Mouse (Mus musculus): ENCODE results near the gene Slc12a7.
"Not testable (repeated sequence)": the region's sequence is repeated elsewhere in the genome, so short reads cannot be mapped to it uniquely, and the experiment has no call there.

Gene Slc12a7

DNA sequence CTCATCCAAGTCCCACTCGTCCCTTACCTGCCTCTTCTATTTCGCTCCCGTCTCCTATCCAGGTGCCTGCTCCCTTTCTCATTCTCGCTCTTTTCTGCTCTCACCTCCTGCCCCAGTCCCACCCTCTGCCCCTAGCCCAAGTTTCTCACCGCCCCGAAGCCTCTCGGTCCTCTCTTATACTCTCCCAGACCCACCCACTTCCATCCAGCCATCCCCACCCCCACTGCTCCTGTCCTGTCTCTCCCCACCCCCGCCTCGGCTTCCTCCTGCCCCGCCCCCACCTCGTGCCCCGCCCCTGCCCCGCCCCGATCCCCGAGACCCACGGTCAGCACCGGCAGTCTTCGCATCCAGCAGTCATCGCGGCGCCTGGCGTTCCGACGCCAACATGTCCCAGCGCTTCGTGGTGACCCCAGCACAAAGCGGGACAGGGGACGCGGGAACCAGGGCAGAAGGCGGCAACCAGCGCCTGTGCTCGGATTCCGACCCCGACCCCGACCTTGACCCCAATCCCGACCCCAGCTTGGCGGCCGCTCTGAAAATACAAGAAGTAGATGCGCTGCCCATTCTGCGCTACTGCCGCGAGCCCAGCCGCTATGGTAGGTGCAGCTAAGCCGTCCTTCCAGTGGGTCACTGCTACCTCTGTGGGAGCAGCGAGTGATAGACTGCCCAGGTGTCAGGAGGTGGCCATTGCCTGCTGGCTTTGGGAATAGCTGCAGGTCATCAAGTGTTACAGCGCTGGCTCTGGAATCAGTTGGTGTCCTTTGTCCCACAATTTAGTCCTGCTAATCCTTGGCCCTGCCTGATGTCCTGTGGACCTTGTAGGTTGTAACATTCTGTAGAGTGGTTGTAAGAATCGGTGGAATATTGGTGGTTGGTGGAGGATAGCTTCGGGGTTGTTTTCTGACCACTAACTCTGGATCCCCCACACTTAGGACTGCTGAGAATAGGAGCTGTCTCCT lies at the start of gene Slc12a7:
TSS of gene Slc12a7 (plus strand) at position 353 of the 959 bp plus-strand sequence.
- DNase-seq (ENCODE audit: extremely low spot score, low spot score), result peak; percentile 51

DNA sequence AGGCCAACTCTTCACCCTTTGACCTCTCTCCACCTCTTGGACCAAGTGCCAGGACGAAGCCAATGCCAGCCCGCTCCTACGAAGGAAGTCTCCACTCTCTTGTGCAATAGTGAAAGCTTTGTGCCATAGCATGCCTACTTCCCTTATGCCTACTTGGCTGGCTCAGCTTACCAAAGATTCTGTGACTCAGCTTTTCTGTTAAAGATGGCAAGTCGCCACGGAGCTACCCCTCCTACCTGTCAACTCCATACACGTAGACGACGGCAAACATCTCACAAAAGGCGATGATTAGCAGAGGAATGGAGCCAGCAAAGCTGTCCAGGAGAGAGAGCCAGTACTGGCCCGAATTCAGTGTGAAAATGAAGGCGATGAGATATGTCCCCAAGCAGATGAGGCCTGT lies 49.2 kb upstream of the Slc12a7 start:
- DNase-seq (ENCODE audit: extremely low spot score, low spot score), result no peak

DNA sequence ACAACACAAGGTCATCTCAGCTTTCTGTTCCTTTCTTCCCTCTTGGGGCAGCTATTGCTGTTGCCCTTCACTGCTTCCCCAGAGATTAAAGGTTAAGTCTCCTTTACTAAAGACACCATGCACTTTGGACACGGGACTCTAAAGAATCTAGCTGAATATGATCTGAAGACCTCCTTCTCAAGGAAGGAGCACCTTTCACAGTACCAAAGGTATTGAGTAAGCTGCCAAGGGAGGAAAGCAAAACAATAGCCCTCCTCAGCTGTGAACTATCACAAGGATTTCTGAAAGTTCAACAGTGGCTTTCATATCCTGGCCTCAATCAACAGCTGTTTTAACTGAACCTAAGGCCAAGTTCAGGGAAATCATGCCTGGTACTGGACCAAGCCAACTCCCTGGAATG lies 48.5 kb upstream of the Slc12a7 start:
- no peak for DNase-seq (ENCODE audit: extremely low spot score, low spot score)

DNA sequence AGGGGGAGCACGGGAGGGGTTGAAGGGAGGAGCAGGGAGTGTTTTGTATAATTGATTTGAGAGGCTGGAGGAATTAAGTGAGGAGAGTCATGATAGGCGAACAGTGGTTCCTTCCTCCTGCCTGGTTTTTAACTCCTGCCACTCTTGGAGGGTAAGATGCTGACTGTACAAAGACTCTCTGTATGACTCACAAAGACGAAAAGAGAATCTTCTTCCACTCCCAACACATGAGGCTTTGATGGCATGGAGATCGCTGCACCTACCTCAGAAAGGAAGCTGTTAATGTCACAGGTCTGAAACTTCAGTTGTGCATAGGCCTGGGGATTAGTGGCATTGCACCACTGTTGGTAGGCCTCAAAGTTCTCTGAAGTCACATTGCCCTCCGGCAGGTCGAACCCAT lies 47.4 kb upstream of the Slc12a7 start:
- DNase-seq (ENCODE audit: extremely low spot score, low spot score), result no peak

DNA sequence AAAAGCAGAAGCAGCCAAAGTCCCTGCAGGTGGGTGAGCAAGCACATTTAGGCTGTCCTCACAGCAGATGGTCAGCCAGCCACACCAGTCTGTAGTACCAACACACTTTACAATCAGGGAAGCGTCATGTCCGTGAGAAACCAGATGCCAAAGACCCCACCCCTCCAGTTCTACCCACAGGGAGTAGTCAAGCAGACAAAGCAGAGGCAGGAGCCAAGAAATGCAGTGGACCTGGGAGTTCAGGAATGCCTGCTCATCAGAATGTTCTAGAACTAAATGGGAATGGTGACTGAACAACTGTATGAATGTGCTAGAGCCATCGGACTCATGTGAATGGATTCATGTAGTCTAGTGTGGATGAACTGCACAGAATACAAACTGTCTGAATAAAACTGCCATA lies 45.3 kb upstream of the Slc12a7 start:
- DNase-seq (ENCODE audit: extremely low spot score, low spot score), result no peak

DNA sequence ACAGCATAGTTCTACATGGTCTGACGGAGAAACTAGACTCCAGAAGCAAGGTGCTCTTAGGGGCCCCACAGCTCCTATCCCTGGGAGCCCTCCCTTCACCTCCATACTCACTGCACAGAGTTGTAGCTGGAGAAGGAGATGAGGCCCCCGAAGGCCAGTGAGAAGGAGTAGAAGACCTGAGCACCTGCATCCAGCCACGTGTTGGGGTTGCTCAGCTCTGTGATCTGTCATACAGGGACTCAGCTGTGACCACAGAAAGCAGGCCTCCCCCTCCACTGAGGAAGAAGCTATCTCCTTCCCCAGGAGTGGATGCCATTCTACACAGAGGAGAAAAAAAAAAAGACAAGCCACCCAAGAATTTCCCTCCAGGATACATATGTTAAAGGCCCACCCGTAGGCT lies 44.0 kb upstream of the Slc12a7 start:
- no peak for DNase-seq (ENCODE audit: extremely low spot score, low spot score)

DNA sequence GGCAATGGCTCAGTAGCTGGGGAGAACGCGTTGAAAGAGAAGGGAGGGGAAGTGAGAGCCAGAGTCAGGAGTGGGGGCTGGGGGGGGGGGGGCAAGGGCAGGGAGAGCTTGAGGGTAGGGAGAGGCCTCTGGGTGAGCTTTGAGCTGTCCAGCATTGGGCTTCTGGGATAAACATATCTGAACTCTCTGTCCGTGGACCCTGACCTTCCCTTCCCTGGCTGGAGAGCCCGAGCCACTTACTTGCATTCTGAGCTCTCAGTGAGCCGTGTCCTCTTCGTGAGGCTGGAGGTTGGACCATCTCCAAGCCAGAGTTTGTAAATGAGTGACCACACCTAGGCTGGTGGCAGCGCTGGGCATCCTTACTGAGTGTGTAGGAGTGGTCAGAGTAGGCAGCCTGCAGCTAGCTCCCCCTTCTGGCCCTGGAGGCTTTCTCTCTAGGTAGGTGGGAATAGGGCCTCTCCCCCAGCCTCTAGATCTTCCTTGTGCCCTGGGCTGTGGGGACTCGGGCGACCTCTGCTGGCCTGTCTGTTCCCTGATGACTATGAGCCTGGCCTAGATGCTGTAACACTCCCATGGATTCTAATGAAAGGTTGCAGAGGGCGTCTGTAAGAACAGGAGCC lies 40.5 kb upstream of the Slc12a7 start:
- peak; percentile 68 for DNase-seq (ENCODE audit: extremely low spot score, low spot score)

DNA sequence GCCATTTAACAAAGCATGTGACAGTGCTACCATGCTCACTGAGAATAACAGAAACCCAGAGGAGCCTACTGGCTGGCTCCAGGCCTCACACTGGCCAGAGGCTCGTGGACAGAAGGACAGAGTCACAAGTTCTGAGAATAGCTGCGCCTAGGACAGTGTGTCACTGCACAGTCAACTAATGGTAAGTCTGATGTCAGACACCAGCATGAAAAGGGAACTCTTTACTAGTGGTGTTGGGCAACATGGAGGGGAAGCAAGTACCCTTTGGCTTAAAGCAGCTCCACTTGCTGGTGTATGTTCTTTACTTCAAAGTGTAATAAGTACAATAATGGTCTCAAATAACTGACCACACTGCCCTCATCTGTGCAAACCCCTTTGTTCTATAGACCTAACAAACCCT lies 39.6 kb upstream of the Slc12a7 start:
- no peak for DNase-seq (ENCODE audit: extremely low spot score, low spot score)

DNA sequence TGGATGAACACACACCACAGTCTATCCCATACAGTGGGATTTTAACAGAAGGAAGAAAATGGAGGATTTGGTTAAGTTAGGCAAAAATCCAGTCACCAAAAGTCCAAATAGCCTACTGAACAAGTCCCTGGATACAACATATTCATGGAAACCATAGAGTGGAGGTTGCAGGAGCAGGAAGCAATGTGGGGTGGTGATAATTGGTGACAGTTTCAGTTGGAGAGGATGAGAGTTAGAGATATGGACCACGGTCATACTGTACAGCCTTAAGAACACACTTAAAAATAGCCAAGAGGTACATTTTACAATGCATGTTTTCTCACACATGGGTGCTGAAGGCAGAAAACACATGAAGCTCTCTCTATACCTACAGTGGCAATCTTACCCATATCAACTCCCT lies 37.9 kb upstream of the Slc12a7 start:
- no peak for DNase-seq (ENCODE audit: extremely low spot score, low spot score)

DNA sequence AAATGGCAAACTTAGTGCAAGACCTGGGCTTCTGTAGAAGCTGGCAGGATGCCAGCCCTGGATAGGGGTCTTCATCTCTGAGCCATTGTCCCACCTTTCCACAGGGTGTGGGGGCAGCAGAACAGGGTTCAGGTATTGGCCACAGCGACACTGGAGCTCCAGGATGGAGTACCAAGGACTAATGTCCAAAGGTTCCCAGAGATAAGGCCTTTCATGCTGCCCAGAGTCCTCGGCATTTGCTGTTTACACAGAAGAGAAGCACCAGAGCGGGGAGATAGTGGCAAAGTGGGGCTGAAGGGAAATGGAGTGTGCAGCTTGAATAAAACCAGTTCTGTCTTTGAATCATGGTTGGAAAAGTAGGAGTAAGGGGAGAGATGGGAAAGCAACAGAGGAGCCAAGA lies 36.4 kb upstream of the Slc12a7 start:
- DNase-seq (ENCODE audit: extremely low spot score, low spot score), result no peak

DNA sequence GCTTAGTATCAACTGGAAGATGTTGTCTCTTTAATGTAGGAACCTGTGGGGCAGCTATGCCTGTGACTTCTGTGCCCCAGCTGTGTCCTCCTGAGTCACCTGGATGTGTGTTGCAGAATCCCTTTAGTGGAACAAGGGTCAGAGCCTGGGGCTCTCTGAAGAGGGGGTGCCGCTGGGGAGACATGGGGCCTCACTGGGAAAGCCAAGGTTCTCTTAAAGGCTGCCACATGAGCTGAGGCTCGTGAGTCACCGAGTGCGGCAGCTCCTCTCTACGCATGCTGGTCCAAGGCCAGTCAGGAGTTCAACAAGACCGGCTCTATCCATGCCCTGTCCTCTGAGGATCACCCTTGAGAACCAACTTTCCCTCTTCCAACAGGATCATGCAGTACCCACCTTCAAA lies 33.2 kb upstream of the Slc12a7 start:
- no peak for DNase-seq (ENCODE audit: extremely low spot score, low spot score)

DNA sequence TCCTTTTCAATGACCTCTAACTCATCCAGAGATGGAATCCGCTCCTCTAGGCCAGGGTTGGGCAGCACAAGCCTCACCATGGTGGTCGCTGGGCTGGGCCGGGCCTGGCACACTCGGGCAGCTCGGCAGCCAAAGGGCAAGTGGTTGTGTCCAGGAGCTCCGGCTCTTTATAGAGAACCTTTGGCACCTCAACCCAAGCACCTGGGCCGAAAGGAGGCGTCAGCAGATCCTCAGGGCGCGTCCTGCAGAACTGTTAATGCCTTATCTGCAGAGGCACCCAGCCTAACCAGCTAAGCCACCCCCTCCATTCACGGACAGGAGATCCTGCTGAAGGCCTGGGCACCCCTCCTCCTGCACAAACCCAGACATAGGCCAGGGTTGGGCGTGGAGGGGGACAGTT lies 32.3 kb upstream of the Slc12a7 start:
- no peak for DNase-seq (ENCODE audit: extremely low spot score, low spot score)

DNA sequence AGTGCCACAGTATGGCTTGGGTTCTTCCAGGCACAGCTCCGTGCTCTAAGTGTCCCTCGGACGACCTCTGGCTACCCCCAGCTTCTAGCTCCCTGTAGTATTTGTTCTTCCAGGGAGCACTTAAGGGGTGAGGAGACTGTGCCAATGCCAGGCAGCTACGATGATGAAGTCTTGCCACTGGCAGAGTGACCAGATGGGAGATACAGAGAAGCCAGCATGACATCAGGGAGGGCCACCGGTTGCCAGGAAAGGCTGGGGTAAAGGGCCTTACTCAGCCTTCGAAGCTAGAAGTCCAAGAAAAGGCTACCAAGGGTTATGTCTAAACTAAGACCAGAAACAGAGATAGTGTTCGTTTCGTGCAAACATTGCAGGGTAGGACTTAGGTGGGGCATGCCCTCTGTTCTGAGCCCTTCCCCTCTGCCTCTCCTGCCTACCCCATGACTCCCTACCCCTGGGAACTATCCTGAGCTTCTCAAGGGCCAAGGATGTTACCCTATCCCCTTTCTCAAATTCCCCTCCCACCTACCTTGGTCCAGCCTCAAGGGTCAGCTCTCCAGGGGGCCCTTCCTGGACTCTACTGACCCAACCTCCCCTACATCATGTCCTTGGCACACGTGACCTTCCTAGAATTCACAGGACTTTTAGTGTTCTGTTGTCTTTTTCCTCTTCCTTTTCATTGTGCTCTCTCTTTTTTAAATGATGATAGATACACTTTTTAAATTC lies 31.6 kb upstream of the Slc12a7 start:
- DNase-seq (ENCODE audit: extremely low spot score, low spot score), result no peak

DNA sequence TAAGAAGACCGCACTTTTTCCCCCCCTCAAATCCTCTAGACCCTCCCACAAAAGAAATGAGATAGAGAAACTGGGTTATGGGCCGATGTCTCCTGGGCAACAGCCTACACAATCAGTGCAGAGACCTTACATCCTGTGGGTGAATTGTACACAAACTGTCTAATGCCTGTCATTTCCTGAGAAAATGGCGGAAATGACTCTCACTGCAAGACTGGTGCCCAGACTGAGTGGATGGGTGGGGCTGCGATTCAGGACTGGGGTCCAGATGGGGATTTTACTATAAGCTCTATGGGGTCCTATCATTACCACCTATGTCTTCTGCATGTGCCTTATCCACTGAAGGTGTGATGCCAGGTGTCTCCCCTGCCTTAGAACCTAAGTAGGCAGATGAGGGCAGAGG lies 30.1 kb upstream of the Slc12a7 start:
- no peak for DNase-seq (ENCODE audit: extremely low spot score, low spot score)

DNA sequence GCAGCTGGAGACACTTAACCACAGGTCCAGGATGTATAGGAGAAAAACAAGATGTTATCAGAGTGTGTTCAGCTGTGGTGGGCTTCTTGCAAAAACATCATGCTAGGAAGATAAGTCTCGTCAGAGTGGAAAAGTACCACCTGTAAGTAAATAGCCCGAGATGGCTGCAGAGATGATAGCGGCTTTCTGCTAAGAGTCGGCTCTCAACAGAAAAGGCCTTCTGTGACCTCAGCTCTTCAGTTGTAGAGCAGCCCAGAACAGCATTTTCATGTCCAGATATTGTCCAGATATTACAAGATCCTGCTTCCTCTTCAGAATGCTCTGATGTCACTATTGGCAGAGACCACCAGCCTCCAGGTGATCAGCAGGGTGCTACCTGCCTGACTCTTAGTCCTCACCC lies 29.4 kb upstream of the Slc12a7 start:
- DNase-seq (ENCODE audit: extremely low spot score, low spot score), result not testable (repeated sequence)

DNA sequence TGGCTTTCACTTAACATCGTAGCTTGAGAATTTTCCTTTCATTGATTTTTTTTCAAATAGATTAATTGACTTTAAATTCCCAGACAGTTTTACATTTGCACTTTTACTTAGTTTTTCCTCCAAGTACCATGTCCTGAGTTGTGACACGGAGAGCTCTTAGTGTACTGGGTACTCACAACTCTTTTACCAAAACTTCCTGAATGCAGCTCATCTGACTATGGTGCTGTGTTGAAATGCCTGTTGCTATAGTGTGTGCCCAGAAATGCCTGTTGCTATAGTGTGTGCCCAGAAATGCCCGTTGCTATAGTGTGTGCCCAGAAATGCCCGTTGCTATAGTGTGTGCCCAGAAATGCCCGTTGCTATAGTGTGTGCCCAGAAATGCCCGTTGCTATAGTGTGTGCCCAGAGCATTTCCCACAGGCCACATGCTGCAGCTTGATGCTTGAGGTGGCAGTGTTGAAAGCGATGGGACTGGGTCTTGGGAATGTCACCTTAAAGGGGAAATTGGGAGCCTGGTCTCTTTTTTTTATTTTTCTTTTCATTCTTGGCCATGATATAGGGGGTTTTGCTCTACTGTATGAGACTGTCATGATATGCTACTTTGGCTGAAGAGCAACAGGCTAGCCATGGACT lies 28.1 kb upstream of the Slc12a7 start, which contains the start of gene Slc6a19:
TSS of gene Slc6a19 (minus strand) at position 172 of the 632 bp plus-strand sequence.
- no peak for DNase-seq (ENCODE audit: extremely low spot score, low spot score)

DNA sequence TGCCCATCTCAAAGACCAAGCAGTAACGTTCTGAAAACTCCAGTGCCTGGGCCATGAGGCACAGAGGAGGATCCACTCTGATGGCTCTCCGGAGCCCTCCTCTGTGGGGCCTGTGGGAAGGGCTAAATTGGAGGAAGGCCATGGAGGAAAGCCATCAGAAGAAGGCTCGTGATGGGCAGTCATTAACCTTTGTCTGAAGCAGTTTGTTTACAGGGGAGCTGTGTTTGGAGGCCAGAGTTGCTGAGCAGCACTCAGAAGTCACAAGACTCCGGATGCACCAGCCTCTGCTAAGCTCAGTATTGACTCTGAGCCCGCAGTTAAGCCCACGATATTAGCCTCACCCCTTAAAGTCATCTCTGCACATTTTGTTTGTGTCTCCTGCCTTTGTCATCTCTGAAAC lies 23.4 kb upstream of the Slc12a7 start:
- DNase-seq (ENCODE audit: extremely low spot score, low spot score), result no peak

DNA sequence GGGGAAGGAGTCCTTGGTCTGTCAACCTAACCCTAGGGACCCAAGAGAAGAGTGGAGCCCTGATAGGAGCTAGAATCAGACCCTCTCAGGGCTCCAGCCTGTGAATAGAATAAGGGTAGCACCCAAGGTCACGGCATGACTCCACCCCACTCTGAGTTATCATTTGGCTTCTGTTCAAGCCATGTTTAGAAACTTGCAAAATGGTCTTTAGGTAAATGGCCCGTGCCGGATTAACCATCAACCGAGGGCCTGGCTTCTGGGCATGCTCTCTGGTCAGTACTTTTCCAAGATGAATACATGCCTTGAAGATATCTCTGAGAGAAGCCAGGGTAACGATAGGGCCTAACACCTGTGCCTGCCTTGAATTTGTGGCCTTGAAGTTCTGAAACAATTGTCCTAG lies 21.7 kb upstream of the Slc12a7 start:
- no peak for DNase-seq (ENCODE audit: extremely low spot score, low spot score)

DNA sequence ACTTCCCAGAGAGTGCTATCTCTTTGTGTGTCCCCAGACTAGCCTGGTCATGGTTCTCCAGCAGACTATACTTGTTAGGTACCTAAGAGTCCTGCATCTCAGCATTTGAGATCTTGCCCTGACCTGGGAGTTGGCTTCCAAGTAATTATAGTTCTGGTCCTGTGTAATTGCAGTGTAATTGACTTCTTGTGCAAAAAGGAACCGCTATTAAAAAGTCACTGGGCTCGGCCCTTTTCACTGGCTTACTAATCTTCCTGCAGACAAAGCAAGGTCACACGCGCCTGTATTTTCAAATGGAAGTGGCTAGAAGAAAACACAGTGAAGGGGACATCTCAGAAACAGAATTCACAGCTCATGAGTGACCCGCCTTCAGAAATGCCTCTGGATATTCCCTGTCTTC lies 21.1 kb upstream of the Slc12a7 start:
- no peak for DNase-seq (ENCODE audit: extremely low spot score, low spot score)

DNA sequence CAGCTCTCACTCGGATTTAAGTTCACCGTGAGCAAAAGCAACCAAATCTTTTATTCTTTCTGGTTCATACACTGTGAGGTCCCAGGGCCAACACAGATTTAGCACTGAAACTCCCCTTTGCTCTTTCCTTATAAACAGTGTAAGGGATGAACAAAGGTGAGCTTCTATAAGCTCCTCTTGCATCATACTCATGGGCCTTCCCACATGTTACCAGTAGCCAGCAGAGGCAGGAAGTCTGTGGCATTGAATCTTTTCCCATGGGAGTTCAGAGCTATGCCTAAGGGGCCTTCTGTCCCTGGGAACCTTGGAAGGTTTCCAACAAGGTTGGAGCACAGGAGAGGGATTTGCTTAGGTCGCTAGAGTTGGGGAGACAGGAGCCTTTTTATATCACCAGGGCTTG lies 20.7 kb upstream of the Slc12a7 start:
- DNase-seq (ENCODE audit: extremely low spot score, low spot score), result no peak

DNA sequence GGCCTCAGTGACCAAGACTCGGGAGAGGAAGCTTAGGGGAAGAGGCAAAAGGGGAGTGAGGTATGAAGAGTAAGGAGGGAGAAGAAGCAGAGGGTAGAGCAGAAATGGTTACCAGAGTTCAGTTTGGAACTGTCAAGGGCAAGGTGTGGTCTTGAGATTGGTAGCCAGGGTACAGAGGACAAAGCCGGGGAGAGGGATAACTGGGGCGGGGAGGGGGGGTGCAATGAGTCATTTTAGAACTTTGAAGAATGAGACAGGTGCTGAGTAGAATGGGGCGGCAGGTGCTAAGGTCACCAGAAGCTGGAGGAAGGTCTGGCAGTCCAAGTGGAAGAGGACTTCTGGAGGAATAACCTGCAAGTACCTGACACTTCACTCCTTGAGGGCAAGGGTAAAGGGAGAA lies 19.7 kb upstream of the Slc12a7 start:
- DNase-seq (ENCODE audit: extremely low spot score, low spot score), result no peak

DNA sequence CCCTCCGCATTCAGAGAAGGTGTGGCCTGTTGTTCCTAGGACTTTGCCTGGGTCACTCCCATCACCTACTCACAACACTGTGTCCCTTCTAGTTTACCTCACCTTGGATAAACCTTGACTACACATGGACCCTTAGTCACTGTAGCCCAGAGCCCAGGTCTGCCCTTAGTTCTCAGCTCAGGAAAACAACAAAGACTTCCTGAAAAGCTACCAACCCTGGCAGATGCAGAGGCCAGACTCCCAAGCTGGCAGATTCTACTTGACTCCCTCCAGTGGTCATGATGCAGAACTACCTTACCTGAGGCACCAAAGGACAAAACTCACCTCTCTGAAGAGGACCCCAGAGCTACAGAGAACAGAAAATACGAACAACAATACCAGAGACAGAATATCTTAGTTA lies 18.9 kb upstream of the Slc12a7 start:
- no peak for DNase-seq (ENCODE audit: extremely low spot score, low spot score)

All from neural tube, embryonic 10.5 days (tissue).